Mouse (Mus musculus) G1E (cell line): ENCODE data around the gene Ran.

Experiments used
- CTCF ChIP-seq: IDR thresholded peaks from 2 replicates; pipeline ENCODE4 v1.5.1; 2012; ENCODE audit warnings: low read depth, low read length, inconsistent platforms, mixed read lengths
- GATA1 ChIP-seq: IDR thresholded peaks from 2 replicates; pipeline ENCODE4 v1.6.1; 2012; ENCODE audit warnings: borderline replicate concordance, low read length, inconsistent platforms, mixed read lengths
- GATA2 ChIP-seq: IDR thresholded peaks from 2 replicates; pipeline ENCODE4 v1.6.1; 2012; ENCODE audit warnings: low read depth, low read length, inconsistent platforms, borderline replicate concordance
- POLR2AphosphoS5 ChIP-seq: IDR thresholded peaks from 2 replicates; pipeline ENCODE4 v1.6.1; 2012; ENCODE audit warnings: low read depth, low read length, inconsistent platforms; ENCODE audit not compliant: insufficient replicate concordance
- TAL1 ChIP-seq: conservative IDR thresholded peaks from 2 replicates; pipeline ENCODE4 v1.6.1; 2012; ENCODE audit warnings: low read depth, low read length, inconsistent platforms, mixed read lengths

- TF ChIP-seq CTCF: no peak
- TF ChIP-seq GATA1: no peak
- TF ChIP-seq TAL1: no peak
- TF ChIP-seq GATA2: no peak
- no peak for TF ChIP-seq POLR2AphosphoS5
Observed at GRCm38 (mm10) chr5:129037739-129038138, 17.9 kb downstream of the Ran start.
